Mouse (Mus musculus) cerebellum, adult 9-11 months (tissue): ENCODE results near the gene Ext2.

Source experiments
- DNase-seq: peaks from one replicate; pipeline ENCODE4 v3.0.0; 2022

The Ext2 gene

DNA sequence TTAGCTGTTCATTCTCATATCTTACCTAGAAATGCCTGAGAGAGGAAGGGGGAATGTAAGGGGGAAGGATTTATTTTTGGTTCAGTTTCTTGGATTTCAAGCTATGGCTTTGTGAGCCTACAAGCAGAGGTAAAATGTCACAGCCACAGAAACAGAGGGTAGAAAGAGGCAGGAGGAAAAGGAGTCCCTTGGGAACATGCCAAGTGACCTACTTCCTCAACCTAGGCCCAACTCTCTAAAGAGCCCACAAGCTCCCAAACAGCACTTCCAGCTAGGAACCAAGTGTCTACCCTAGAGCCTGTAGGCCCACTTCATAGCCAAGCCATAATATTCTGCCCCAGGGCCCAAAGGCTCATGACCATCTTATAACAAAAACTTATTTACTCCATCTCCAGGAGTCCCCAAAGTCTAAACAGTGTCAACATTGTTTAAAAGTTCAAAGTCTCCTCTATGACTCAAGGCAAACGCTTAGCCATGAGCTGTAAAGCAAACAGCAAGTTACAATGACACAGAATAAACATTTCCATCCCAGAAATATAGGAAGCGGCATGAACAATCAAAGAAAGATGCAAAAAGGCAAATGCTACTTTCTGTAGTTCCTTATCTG, 99.1 kb downstream of the Ext2 start:
- no peak for DNase-seq

DNA sequence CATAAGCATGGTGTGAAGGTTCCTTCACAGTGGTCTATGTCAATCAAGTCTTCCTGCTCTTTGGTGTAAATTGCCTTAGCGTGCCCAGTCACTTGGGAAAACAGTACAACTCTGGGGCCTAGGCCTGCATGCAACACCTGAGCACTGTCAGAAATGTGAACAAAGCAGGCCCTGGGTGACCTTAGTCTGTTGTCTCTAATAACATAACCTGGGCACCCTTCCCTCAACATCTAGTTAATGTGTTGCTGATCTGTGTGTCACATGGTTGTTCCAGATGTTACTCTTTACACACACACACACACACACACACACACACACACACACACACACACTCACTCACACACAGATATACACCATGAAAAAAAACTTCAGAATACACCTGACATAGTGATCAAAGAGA, 101.4 kb downstream of the Ext2 start:
- no peak for DNase-seq

DNA sequence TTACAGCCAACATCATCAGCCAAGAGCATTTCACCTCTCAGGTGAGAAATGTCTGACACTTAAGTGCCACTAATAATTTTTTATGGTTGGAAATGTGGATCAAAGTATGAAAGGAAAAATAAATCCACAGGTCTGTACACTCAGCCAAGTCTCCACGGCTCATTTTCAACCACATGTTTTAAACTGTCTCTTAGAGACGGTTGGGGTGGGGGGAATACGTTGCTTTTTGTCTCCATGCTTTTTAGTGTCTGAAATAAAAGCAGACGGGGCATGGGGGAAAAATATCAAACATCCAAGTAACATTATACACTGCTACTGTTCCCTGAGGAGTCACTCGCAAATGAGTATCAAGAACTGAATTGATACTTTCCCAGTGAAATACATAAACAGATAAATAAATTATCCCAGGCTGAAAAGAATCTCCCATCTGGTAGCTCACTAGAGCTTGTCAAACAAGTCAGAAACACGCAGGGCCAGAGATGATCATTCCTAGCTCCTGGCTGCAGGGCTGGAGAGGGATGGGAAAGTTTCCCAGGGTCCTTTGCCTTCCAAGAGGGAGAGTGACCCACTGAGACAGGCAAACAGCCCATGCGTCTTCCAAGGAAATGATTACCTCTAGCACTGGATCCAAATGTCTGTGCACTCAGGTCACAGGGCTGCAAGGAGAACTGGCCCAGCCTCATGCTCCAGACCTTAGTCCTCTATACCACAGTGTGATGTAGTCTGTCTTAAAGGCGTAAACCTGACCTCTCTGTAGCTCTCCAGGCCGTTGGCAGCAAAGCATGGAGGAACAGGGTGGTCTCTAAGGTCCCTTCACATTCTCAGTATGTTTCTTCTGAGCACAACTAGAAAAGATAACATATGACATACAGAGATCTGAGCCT, 102.3 kb downstream of the Ext2 start:
- peak; percentile 43 for DNase-seq

DNA sequence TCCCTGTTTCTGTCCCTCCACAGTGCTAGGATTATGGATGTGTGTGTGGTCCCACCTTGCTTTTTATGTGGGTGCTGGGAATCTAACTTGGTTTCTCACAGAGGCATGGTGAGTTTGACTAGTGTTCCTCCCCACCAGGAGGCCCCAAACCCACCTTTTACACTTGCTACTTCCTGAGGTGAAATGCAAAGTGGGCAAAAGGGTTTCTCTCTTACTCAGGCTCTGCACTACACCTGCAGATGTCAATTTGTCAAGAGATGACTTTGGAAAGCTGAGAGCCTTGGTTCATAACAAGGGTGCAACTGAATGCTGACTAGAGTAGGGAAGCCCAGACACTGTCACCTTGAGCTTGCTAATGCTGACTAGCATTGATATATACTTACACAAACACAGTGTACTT, 109.1 kb downstream of the Ext2 start:
- DNase-seq, result no peak

DNA sequence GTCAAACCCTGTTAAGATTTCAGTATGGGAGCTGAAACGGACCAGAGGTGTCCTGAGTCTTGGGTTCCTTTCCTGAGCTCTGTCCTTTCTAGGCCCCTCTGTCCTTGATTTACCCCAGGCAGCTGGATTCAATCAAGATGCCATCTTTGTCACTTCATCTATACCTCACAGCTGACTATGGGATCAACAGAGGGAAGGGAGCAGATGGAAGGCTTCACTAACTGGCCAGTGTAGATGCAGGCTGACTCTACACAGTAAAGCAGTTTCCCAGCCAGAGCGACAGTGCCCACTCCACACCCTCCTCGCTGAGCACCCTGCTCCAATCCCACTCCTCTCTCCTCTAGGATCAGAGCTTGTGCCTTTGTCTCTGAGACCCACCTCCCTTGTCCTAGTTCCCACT, 110.9 kb downstream of the Ext2 start:
- no peak for DNase-seq

DNA sequence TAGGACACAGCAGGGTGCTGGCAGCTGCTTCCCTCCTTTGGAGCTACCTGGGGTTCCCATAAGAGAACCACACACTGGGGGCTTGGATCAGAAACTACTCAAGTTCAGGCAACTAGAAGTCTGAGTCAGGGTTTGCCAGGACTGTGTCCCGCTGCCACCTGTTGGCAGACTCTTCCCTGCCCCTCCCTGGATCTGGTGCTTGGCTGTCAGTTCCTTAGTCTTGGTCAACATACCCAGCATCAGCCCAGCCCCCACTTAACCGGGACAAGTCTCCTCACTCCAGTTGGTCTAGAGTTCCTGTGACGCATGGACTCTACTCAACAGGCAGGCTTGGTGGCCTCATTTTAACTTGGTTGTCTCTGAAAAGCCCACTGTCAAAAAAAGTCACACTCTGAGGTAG, 112.7 kb downstream of the Ext2 start:
- DNase-seq, result no peak

DNA sequence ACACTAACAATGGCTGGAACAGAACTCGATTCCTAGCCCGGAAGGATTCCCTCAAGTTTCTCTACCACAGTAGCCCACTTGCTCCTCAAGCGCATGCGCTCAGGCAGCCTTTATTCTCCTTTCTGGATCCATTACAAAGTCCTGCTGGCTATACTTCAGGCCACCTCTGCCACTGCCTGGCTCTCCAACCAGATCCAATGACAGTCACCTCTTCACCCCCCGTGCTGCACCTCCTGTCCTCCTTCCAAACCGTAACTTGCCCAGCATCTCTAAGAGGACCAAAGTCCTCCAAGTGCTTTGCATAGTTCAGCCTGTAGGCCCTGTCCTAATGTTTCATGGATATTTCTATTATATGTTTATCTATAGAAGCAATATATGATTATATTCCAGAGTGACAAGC, 113.1 kb downstream of the Ext2 start:
- DNase-seq, result no peak

DNA sequence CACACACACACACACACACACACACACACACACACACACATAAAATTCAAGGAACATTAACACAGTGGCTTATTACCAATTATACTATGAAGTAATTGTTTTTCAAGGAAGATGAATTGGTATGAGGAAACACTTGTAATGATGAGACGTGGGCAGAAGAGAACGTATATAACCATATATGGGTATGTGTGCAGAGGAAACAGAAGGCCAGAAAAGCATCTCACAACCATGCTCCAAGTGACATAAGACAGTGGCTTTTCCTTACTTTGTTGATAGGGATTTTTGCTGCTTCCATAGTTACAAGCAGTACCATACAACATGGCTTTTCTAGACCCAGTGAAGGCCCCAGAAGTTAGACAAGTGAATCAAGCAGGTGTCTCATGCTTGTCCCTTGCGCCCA, 115.5 kb downstream of the Ext2 start:
- DNase-seq, result no peak

DNA sequence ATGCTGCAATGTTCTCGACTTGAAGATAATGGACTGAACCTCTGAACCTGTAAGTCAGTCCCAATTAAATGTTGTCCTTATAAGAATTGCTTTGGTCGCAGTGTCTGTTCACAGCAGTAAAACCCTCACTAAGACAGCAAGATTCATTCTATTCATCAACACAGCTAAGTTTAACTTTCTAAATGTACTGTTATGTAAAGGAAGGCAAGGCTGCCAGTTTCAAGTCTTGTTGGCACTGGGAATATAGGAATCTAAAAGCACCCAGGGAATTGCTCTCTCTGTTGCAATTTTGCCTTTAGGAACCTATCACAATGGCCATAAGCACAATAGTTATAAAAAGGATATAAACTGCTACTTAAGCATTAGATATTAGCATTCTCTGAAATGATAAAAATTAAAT, 116.0 kb downstream of the Ext2 start:
- no peak for DNase-seq

DNA sequence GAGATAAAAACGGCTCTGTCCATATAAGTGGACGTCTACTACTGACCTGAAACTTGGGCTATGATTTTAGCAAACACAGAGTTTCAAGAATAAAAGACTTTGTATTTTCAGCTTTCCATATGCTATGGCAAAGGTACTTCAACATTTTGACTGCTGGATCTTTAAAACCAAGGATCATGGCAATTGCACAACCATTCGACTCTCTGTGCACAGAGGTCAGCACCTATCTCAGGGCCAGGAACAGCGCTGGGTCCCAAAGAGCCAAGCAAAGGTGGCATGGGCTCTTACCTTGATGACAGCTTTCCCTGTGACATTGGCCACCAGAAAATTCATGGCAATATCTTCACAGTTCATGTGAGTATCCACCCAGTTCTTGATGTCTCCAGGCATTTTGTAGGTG, 118.2 kb downstream of the Ext2 start:
- DNase-seq, result no peak

DNA sequence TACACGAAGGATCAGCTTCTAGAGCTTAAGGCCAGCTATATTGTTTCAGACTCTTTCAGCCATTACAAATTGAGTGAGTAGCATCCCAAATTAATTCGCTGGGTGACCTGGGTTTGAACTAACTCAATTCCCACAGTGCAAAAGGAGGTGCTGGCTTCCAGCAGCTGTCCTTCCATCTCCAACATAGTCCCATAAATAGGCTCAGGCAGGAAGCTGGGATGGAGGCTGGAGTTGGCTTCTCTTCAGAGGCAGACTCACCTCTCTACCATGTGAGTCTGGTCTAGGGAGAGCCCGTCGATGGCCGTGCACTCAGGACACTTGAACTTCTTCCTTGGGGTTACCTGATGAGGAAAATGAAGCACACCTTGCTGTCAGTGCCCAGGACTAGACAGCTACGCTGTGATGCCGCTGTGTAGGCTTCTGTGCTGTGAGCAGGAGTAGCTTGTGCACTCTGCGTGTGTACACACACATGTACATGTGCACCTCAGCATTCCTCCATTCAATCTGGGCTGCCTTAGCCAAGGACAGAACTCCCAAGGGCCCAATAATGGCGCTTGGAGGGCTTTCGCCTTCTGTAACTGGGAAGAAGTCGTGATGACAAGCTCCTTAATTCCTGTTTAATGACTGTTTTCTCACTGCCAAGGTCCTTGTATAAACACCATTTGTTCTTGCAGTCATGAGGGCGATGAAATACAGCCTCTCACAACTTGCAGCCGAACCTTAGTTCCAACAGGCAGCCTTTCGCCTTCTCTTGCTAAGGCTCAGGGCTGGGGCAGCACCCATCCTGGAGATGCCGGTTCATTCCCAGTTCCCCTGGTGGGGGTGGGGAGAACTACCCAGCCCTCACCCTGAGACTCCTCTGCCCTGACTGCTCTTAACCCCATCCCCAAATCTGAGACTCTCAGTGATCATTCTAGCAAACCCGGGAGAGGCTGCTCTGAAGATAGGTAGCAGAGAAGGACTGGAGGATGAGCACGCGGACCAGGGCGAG, 119.1 kb downstream of the Ext2 start:
- no peak for DNase-seq

DNA sequence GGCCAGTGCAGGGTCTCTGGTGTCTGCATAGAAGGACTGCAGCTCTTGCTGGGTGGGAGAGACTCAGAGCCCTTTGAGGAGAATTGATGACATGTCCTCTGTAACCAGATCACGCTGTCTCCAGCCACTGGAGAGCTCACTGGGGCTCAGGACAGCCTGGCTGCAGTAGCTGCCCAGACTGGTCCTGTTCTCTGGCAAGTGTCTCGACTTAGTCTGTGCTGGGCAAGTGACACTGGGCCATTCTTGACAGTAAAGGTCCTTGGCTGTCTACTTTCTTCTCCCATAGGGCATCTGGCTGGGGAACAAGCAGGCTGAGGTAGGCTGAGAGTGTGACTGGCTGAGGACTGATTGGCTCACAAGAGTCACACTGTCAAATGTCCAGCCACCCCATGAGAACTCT, 123.0 kb downstream of the Ext2 start:
- no peak for DNase-seq

DNA sequence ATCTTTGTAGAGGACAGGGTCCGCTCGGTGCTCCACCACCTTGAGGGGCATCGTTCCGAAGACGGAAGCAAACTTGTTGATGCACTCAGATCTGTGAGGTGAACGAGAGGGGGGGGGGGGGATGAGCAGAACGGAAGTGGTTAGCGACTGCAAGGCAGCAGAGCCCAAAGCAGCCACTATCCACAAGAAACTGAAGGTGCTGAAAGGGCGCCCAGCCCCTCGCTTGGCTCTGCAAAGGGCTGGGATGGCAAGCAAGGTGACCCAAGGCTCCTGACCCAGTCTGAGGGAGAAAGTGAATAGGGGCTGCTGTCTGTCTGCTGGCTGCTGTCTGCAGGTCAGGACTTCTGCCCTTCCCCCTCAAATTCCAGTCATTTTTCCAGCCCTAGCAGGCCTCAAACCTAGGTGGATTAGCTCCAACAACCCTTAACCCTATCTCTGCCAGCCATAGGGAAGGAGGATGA, 126.2 kb downstream of the Ext2 start:
- no peak for DNase-seq

DNA sequence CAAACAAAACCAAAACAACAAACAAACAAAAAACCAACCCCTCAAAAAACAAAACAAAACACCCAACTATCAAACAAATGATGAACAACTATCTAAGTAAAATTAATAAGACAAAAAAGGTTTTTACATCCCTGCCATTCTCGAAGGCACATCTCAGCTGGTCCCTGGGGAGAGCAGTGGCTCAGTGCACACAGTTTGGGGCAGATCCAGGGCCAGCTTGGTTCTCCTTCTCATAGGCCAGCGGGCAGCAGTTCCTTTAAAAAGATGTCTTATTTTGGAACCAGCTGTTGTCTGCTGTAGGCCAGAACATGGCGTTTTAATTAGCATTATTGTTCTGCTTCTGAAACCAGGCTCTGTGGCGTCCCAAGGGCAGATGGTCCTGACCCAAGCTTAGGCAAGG, 129.3 kb downstream of the Ext2 start:
- DNase-seq, result no peak

DNA sequence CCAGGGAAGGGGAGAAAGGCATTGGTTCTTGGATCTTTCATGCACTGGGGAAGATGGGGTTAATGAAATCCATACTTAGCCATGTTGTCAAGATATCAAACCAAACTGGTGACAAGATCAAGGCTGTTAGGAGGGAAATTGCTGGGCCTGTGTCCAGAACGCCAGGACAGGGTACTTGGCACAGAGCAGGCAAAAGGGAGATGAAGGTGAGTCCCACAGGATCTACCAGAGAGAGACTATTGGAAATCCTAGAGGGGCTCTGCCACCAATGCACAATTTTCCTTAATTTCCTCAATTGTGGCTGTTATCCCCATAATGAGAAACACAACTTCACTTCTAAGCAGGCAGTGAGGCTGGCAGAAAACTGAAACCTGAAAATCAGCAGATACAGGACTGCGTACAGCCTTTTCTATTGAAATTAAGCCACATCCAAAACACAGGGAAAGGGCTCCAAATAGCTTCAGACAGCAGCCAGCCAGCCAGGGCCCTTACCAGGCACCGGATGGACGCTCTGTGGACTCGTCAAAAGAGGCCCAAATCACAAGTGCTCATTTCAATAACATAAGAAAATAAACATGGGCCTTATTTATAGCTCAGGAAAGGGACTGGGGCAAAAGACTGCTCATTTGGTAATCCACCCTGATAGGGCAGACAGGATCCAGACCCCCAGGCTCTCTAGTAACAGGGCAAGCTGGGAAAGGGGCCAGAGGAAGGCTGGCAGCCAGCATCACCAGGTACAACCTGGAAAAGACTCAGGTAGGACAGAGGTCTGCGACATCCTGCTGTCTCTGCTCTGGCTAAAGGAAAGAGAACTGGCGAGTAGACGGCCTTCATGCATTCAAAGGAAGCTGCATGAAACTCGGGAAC, 132.1 kb downstream of the Ext2 start:
- peak; percentile 51 for DNase-seq

DNA sequence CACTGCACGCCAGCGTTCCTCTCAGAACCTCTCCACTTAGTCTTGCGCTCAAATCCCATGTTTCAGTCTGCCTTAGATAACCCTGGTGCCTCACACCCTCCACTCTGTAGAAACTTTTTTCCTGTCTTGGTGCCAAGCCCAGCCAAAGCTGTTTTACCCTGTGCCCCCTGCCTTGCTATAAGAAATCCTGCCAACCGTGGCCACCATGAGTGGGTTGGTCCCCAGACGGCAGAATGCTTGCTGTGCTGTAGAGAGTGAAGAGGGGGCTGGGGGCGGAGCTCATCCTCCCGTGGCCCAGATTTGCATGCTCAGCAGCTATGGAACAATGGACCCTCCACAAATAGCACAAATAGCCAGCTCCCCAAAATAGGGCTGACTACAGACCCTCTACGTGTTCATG, 138.7 kb downstream of the Ext2 start:
- DNase-seq, result no peak

DNA sequence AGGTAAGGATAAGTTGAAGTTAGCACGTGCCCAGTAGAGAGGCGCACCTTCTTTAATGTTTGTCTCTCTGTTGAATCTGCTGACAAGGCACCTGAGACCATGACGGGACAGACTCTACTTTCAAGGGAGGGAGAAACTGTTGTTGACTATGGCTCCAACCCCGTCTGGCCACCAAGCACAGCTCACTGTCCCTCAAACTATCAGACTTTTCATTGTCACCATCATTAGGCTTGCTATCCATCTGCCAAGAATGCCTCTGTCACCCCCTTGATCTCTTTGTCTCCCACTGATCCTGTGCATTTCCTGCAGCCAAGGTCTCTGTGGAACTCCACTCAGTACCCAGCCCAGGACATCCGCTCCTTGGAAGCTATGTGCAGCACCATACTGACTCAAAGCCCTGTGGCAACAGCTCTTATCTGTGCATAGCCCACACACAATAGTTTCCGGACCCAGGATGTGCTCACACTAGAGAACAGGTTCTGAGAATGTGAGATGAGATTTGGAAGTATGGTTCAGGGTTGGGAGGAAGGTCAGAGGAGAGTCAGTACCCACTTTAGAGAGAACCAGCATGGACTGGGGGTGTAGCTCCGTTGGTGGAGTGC, 139.7 kb downstream of the Ext2 start:
- no peak for DNase-seq

DNA sequence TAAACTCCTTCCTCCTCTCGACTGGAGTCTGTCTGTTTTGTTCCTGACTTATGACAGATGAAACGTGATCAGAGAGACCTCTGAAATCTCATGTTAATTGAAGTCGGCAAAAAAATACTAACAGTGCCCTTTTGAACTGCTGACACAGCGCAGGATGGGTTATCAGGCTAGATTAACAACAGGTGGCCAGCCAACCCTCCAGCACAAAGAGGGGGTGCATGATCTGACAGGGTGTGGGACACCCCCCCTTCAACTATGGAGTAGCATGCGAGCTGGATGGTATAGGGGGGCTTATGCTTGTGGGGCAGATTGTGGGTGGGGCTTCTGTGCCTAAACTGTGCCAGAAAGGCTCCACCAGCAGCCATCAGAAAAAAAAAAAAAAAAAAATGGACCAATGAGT, 141.0 kb downstream of the Ext2 start:
- no peak for DNase-seq

DNA sequence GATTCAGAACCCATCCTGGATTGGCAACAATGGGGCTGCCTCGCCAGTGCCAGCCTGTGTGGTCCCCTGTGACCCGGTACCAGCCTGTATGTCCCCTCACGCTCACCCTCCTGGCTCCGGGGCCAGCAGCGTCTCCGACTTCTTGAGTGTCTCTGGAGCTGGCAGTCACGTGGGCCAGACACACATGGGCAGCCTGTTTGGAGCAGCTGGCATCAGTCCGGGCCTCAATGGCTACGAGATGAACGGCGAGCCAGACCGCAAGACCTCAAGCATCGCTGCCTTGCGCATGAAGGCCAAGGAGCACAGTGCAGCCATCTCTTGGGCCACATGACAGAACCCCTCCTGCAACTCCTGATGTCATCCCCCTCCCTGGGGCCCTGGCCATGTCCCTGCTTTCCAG, 145.1 kb downstream of the Ext2 start:
- no peak for DNase-seq

DNA sequence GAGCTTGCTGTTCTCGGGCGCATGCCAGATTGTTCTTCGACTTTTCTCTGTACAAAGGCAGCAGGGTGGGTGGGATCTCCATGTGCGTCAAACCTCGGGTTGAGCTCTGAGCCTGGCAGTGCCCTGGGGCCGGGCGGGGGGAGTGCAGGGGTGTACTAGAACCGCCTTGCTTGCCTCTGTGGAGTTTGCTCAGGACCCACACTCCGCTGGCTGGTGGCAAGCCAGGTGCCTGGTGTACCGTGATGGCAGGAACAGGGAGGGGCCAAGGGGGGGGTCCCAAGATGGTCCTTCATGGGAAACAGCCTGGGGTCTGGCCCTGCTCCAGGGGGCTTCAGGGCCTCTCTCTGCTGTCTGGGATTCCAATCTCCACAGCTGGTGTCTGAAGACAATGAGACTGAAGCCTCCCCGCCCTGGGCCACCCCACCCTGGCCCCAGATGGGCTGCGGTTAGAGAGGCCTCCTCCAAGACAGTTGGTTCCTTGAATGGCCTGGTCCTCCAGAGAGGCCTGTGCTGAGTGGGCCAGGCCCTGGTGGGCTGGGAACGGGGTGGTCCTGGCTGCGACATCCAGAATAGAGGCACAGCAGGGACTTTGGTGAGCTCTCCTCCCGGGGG, 150.7 kb downstream of the Ext2 start:
- no peak for DNase-seq

DNA sequence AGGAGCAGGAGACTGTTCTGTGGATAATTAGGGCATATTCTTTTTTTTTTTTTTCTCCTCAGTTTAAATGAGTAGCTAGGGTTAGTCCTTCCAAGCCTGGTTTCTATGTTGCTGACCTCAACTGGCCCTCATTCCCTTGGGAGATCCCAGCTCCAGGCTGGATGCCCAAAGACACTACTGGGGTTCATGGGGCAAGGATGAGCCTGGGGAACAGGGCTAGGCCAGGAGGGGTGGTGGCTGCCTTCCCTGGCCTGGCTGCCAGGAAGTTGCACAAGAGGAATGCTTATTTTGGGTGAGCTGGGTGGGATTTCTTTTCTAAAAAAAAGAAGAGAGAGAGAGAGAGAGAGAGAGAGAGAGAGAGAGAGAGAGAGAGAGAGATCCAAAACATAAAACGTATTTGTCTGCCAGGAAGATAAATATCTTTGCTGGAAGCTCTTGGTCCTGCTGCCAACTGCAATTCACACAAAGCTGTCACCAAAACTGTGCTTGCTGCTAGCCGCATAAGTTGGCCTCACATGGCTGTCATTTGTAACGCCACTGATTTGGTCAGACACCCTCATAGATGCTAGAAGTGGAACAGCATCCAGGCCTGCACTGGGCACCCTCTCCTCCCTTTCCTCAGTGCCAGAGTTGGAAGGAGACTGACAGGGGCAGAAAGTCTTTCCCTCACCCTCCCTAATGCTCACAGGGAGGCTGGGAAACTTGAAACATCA, 156.1 kb downstream of the Ext2 start:
- DNase-seq, result no peak
